Mouse (Mus musculus) erythroblast, embryonic 14.5 days (primary cell): ENCODE measurements around the gene Cacna2d3.

Experiments used
- GATA1 ChIP-seq: IDR thresholded peaks from 2 replicates; pipeline ENCODE4 v1.6.1; 2012; ENCODE audit warnings: low read length, inconsistent platforms, mixed read lengths
- TAL1 ChIP-seq: IDR thresholded peaks from 3 replicates; pipeline ENCODE4 v1.6.1; 2012; ENCODE audit warnings: low read length, inconsistent platforms, mixed read lengths

DNA sequence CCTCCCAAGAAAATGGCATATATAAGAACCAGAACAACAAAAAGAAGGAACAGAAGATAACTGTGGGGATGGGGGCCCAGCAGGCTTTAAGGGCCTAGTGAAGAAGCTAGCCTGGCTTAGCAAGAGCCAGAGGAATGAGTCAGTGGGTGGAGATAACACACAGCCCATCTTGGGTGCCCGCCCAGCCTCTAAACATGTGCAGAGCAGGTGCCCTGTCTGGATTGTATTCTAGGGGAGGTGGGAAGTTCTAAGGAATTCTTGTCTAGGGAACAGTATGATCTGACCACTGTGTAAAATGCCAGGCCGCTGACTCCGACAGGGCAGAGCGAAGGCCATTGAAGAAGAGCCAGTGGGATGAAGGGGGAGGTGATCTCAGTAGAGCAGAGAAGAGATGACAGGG lies 698.4 kb downstream of the Cacna2d3 start:
- TF ChIP-seq TAL1 = no peak
- TF ChIP-seq GATA1 = no peak
